Mouse (Mus musculus) megakaryocyte, adult 5-6 weeks (primary cell): Measurements from ENCODE around the gene Hsf5. TPM values are rescaled to one million over a fixed set of nuclear protein-coding genes. Genes with fewer than 3 reads are reported as not detected.
A peak's percentile ranks its signal among the peaks of the same experiment; 100 is the strongest.

Experiments used
- ATAC-seq: 2 replicates; pipeline ENCODE4 v1.8.0; 2016; ENCODE audit warnings: mild to moderate bottlenecking, inconsistent platforms; ENCODE audit not compliant: poor library complexity, severe bottlenecking
- total RNA-seq, 2 experiments: library from RNA; stranded (forward) in 1 of 2; stranded (reverse) in 1 of 2; fragments of 153-499, 151-499 nt in 1 of 2; fragments of 221-1000, 200-1000 nt in 1 of 2; gene quantifications; 2 replicates each; pipeline versions ENCODE4 v1.2.3 to v1.2.4; 2015 to 2017

The Hsf5 gene
- total RNA-seq, 2 experiments from 2014 or later, result 0.07 TPM; not detected in 1

GRCm38 (mm10) chr11:87629859-87630258 lies 12.9 kb downstream of the Hsf5 start:
- peak; percentile 91 for ATAC-seq

DNA sequence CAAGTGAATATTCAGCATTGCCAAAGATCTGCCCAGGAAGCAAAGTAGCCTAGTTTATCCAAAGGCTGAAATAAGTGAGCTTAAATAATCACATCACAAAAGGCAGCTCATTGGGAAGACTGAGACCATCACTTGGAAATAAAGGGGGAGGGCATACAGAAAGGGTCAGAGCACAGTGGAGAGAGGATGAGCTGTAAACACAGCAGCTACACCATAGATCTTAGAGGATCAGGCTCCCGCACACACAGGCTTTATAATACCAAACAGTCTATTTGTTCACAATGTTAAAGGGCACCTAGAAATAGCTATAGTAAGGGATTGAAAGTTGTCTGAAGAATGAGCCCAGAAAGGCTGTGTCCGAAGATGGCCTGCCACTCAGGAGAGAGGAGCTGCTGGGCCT lies 21.8 kb downstream of the Hsf5 start:
- ATAC-seq, result no peak

DNA sequence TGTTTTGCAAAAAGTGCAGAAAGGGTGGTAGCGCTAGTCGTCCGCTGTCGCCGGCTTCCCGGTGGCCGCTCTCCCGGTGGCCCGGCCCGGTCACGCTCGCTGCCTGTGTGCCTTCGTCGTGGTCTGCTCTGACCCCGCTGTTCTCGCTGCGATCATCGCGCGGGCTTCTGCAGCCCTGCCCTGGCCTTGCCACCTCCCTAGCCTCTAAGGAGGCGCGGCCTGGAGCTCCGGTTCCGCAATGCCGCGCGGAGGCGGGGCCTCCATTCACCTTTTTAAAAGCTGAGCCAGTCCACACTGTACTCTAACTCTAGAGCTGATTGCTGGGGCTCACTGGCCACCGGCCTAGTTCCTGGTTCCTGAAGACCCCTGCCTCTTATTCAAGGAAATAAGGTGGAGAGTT lies 22.2 kb downstream of the Hsf5 start:
- ATAC-seq, result peak; percentile 100

DNA sequence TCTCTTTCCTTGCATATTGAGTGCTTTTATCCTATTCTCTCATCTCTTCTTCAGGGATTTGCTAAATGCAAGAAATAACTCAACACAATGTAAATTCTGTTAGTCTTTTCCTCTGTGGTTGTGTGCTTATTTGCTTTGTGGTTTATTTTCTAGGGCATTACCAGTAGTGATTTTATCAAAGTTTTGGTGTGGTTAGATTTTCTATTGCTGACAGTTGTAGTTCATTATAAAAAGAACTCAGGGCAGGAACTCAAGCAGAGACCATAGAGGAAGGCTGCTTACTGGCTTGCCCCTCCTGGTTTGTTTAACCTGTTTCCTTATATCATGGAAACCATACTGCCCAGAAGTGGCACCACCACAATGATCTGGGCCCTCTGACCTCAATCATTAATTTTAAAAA lies 25.9 kb downstream of the Hsf5 start:
- ATAC-seq, result no peak

DNA sequence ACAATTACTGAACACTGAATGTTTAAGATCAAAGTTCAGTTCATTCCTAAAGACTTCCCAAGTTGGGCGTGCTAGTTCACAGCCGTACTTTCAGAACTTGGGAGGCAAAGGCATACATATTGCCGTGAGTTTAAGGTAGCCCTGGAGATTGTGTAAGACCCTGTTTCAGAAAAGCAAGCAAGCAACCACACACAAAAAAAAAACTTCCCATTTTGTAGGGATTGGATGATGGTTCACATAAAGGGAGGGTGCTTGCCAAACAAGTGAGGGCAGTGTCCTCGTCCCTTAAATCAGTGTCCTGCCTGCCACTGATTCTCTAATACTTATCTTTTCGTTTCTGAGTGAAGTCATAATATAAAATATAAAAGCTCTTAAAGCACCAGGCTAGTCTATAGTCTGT lies 37.7 kb downstream of the Hsf5 start:
- peak; percentile 84 for ATAC-seq

GRCm38 (mm10) chr11:87659216-87659615 lies 42.3 kb downstream of the Hsf5 start:
- no peak for ATAC-seq

- ATAC-seq, result peak; percentile 97
These were observed 45.4 kb downstream of the Hsf5 start, which contains the start of gene Rnf43 for GRCm38 (mm10) chr11:87662407-87662806. Gene Rnf43 (plus strand): TSS chr11:87662722.

- ATAC-seq, result no peak
These were observed 45.9 kb downstream of the Hsf5 start for GRCm38 (mm10) chr11:87662822-87663221.

DNA sequence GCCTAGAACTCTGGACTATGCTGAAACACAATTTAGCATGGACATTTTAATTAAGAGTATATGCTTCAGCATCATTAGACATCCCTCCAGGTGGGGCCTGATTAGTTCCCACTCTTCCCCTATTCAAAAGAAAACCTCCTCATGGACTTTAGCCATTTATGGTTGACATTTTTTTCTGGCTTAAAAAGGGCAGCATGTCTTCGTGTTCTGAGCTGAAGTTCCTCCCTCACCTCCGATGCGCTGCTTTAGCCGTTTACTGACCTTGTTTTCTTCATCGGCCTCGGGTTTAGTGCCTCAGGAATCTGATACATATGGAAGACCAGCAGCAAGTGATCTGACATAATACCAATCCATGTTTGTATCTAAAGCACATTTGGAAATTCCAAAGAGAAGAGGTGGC lies 47.0 kb downstream of the Hsf5 start:
- ATAC-seq, result no peak

- ATAC-seq, result no peak
These were observed 47.6 kb downstream of the Hsf5 start for GRCm38 (mm10) chr11:87664521-87664920.

DNA sequence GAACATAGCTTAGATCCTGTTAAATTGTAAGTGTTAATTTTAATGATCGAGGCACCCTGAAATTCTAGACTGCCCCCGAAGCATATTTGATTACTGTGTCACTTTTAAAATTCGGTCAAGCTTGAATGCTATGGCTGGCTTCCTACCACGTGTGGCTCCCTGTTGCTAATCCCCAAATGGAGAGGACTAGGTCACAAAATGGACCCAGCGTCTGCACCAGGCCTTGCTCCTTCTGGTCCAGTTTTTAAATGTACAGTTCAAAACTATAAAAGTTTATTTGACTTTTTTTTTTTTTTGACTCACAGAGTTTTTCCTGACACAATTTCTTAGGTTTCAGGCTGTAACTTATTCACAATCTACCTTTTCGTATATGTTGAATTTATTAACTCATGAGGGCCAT lies 48.3 kb downstream of the Hsf5 start:
- no peak for ATAC-seq

DNA sequence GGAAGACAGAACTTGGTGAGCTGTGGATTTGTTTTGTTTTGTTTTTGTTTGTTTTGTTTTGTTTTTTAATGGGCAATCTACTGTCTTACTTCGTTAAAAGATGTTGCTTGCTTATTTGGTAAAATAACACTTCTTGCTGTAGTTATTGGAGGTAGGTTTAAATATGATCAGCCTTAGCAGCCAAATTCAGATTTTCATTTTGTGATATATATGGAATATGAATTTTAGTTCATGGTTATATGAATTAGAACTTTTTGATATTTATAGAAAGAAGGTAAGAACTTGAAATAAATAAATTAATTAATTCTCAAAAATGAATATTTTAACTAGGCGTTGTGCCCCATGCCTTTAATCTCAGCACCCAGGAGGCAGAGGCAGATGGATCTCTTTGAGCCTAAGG lies 48.7 kb downstream of the Hsf5 start:
- no peak for ATAC-seq

DNA sequence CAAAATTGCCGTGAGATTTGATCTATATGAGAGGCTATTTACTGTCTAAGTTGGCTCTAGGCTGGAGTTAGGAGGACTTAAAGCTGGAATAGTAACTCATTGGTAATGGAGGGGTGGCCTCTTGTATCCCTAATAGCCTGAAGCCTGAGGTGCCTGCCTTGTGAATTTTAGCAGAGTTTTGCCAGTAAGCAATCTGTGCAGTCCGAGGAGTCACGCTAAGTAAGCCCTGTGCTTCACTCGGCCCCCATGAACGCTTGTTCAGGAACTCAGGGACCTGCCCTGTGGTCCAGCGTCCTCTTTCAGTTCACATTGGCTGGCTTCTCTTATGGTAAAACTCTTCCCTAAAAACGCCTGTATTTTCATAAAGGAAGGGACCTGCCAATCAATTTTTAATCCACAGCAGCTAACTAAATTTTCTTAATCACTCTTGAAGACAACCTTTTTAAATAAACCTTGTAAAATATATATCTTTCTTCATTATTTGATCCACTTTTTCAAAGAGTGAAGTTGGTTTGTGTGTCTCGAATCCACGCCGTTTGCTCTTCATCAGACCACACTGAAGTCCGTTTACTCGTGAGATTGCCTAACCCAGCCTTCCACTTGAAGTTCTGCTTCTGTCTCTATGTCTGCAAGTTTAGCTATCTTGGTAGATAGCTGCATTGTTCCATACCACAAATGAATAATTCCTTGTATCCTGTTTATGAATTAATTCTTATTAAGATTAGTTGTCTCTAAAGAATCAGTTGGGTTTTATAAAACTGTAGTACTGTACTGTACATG lies 49.5 kb downstream of the Hsf5 start:
- ATAC-seq, result peak; percentile 51

DNA sequence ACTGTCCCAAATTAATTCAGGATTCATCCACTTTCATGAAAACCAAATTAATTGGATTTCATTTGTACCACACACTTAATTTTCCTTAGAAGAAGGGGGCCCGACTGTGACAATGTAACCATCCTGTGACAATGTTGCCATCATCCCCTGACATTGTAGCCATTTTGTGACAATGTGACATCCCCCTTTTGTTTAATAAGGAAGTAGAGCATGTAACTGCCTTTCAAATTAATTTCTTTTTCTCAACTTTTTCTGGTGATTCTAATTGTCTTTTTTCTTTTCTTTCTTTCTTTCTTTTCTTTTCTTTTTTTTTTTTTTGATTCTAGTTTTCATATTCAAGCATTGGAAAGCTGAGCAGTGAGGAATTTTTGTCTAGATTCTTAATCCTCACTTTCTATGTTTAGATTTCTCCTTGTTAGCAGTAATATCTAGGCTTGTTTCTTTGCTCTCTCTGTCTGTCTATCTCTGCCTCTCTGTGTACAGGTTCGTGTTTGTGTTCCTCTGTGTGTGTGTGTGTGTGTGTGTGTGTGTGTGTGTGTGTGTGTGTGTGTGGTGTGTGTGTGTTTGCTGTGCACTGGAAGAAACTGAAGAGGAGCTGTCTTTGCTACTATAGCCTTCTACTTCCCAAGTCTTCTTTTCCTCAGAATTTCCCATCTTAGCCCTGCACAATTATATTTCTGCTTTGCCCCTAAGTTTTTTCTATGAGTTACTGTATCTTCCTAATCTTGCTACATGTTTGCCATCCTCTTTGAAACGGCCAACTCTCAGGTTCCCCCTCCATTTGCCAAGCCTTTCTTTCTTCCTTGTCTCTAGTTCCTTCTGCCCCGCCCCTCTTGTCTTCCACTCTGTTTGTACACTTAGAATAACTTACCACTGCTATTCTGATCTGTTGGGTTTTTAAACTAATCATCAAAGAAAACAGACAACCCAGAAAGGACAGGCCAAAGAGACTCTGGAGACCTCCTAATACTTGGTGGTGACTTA lies 50.4 kb downstream of the Hsf5 start:
- ATAC-seq, result no peak

DNA sequence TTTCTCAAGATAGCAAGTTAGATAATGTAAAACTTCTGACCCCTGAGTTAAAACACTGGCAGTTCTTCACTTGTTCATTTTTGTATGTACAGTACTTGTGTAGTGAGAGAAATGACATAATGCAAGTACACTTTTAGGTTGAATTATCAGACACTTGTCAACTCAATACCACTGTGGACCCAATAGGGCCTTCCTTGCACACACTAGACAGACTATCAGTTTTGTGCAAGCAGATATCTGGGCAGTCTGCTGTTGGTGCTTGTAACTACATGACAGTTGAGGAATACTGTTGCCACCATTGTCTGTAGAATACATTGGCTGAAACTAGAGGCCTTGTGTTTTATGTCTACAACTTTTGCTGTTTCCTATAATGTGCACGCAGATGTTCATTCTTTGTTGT lies 56.3 kb downstream of the Hsf5 start:
- no peak for ATAC-seq

DNA sequence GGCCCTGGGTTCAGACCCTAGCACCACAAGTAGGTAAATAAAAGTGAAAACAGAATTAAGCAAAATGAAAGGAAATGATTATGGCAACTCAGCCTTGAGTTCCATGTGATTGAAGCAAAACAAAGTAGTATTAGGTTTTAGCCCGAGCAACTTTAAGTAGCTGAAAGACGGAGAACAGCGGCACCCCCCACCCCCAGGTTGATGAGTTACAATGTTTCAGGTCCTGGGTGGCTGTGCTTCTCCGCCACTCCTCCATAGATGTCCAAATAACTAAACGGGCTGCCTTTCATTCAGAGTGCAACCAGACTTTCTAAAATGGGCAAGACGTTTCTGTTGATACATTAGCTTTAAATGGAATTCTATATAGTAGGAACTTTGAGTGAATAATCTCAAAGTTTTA lies 58.6 kb downstream of the Hsf5 start:
- ATAC-seq, result no peak

- no peak for ATAC-seq
These were observed 60.8 kb downstream of the Hsf5 start for GRCm38 (mm10) chr11:87677756-87678155.

DNA sequence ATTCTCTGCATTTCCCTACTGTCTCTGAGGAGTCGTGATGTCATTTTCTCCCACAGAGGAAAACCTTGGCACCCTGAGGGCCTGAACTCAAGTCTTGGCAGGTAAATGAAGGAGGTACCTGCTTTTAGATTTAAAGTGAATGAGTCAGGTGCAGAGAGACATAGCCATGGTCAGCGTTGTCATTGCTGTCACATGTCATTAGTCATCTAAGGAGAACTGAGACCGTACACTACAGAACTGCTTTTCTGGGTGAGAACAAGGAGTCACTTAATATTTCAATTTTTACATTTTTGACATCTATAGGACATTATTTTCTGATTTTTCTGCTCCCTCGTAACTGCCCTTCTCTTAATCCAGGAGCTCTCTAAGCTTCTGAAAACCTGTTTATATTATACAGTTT lies 61.6 kb downstream of the Hsf5 start:
- no peak for ATAC-seq

DNA sequence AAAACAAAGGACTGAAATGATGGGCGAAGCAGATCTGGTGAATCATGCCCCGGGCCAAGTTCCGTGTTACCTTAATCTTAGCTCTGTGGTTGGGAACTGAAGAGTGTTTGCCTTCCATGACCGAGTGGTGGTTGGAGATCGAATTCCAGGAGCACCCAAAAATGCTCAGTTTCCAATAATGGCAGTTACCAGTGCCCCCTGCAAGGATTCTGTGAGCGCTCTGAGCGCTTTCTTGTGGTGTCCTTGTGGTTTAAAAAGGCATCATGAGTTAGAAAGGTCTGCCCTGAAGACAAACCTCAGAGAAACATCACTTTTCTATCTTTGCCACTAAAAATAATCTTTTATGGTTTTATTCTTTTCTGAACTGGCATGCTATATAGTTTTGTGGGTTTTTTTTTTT lies 62.0 kb downstream of the Hsf5 start:
- ATAC-seq, result no peak

- ATAC-seq, result no peak
These were observed 63.8 kb downstream of the Hsf5 start for GRCm38 (mm10) chr11:87680786-87681185.

DNA sequence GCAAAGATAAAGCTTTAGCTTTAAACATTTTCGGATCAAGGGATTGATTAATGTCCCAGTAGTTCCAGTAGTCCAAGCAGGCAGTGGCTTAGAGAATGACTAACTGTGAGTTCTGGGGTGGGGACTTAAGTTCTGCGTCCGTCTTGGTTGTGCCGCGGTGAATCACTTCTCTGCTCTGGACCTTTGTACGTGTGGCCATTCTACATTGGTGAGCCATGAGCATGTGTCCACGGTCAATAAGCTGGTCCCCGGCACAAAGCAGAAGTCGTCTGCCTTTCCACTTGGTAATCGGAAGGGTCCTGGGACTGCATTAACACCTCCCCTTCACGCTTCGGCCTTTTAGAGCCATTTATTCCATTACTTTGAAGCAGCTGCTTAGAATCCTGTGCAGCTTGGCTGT lies 65.1 kb downstream of the Hsf5 start:
- ATAC-seq, result no peak
